Mouse (Mus musculus): ENCODE results near the gene Nckap1l.

Nckap1l gene

GRCm38 (mm10) chr15:103537011-103537821 is 83.6 kb downstream of the Nckap1l start:
- in situ Hi-C loops (cut with MboI; ENCODE audit: low sequenced_read_pairs) = no loop called here

GRCm38 (mm10) chr15:103537822-103538213 is 84.2 kb downstream of the Nckap1l start, which contains the start of gene Ppp1r1a:
Ppp1r1a (minus strand) TSS chr15:103538003.
- in situ Hi-C loops (cut with MboI; ENCODE audit: low sequenced_read_pairs) = no loop called here

- in situ Hi-C loops (cut with MboI; ENCODE audit: low sequenced_read_pairs) = no loop called here
Measured at GRCm38 (mm10) chr15:103539259-103539658, 85.7 kb downstream of the Nckap1l start.

- in situ Hi-C loops (cut with MboI; ENCODE audit: low sequenced_read_pairs) = no loop called here
Measured at GRCm38 (mm10) chr15:103540646-103541045, 87.1 kb downstream of the Nckap1l start.

- in situ Hi-C loops (cut with MboI; ENCODE audit: low sequenced_read_pairs) = no loop called here
Measured at GRCm38 (mm10) chr15:103542526-103542925, 88.9 kb downstream of the Nckap1l start.

- in situ Hi-C loops (cut with MboI; ENCODE audit: low sequenced_read_pairs) = no loop called here
Measured at GRCm38 (mm10) chr15:103547983-103548382, 94.4 kb downstream of the Nckap1l start.

Data from CH12F3 (cell line).